Mouse (Mus musculus) monocyte, adult 2 months (primary cell): Measurements from ENCODE around the gene Bcl2l1.

Source experiments
- DNase-seq, 2 experiments: peaks; one replicate each; pipeline ENCODE4 v3.0.0; 2022; ENCODE audit warnings: low spot score in 2 of 2, low read depth in 1 of 2

Bcl2l1 gene

DNA sequence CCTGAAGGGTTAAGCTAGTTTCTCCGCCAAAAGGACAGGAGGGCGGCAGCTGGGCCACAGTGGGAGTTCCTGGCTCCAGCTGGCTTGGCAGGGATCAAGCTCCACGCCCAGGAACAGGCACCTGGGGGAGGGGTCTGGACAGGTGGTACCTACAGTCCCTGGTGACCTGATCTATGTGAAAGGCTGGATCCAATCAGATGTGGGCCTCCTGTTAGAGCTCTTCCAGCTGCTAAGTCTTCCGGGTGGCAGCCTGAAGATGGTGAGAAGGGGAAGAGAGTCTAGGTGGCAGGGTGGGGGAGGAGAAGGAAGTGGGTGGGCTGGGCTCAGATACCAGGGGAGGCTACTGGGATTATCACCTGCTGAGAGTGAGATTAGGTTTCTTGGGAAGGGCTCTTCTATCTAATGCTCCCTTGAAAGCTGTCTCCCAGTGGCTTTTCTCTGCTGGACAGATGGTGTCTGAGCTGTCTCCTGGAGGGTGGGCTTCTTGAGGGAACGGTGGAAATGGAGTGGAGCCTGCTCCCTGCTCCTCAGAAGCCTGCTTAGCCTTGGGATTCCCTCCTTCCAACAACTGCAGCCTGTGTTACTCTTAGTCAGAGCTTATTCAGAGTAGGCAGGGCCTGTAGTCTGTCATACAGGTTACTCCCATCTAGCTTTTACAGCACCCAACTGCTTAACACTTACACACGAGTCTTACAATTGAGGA is 27.0 kb downstream of the Bcl2l1 start:
- no peak for DNase-seq

DNA sequence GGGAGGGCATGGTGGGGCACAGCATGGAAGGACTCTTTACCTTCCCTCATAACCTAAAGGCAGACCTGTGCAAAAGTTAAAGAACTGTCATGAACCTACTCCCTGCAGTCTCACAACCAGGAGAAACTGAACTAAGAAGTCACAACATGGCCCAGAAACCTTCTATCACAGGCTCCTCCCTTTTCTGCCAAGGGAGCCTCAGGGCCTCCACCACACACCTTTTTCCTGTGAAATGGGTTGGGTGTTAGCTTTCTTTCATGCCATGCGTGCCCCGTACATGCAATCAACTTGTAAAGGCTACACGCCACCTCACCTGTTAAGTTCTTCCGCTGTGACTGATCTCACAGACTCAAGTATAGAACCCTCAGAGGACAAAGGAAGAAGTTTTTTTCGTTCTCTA is 28.4 kb downstream of the Bcl2l1 start:
- no peak for DNase-seq

GRCm38 (mm10) chr2:152802303-152802702 is 29.2 kb downstream of the Bcl2l1 start:
- no peak for DNase-seq

GRCm38 (mm10) chr2:152800762-152801113 is 30.8 kb downstream of the Bcl2l1 start:
- DNase-seq, result no peak

DNA sequence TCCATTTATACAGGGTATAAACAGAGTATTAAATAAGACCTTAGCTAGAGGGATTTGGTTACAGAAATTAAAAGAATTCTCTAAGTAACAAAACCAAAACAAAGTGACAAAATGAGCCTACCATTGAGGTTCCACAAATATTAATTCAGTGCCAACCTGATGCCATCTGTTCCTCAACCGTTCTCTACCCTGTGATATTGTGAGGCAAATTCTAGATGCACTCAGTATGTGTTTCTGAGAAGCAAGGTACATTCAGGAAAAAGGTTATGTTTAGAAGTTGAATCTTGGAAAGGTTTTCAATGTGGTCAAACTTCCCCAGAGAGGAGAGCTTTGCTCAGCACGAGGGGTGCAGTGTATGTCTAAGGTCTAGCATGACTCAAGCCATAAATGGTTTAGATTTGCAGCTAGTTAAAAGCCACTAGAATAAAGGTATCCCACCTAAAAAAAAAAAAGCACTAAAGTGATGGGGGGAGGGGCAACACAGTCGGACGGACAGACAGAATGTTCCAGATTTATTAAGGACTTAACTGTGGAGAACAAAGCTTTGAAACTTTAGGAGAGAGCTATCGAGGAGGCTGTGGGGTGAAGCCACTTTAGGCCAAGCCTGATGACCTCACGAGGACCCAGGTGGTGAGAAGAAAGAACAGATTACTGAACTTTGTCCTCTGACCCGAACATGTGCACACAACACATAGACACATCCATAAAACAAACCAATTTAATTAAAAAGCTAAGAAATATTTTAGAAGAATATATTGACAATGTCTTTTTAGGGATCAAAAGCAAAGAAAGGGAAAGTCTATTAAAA is 31.4 kb downstream of the Bcl2l1 start:
- no peak for DNase-seq

GRCm38 (mm10) chr2:152797589-152797988 is 33.9 kb downstream of the Bcl2l1 start:
- DNase-seq, result no peak

- DNase-seq, result no peak
These were observed 37.2 kb downstream of the Bcl2l1 start for GRCm38 (mm10) chr2:152794281-152794827.

DNA sequence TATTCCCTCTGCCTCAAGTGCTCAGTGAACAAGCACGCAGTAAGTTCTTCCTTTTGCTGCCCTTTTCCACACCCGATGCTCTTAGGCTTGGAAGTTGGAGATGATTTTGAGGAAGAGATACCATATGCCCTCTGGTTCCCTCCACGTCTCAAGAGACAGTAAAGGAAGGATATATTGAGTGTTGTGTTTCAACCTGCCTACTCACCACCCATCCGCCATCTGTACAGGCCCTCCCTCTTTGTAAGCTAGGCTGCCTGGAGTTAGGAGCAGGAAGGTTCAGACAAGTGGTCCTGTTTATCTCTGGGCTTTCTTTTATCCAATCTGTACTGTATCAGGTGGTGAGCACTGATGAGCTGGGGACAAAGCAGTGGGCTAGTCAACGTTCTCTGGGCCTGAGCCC is 38.1 kb downstream of the Bcl2l1 start:
- no peak for DNase-seq

DNA sequence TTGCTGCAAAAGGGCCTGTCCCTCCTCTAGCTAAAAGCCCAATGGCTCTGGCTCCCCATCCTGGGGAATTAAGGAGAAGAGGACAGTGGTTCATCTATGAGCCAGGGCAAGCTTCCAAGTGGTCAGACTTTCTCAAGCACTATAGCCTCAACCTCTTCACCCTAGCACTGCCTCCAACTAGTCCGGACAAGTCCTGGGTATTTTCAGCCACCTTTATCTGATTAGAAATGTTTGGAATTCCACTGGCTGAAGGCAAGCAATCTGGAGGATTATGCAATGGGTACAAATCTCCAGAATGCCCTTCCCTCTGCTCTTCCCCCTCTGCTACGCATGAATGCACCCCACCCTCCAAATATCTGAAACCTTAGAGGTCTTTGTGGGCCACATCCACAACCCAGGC is 39.1 kb downstream of the Bcl2l1 start:
- no peak for DNase-seq

- DNase-seq, result no peak
These were observed 41.9 kb downstream of the Bcl2l1 start for GRCm38 (mm10) chr2:152789591-152789999.

- DNase-seq, result no peak
These were observed 42.6 kb downstream of the Bcl2l1 start for GRCm38 (mm10) chr2:152788892-152789421.

GRCm38 (mm10) chr2:152787543-152787942 is 44.0 kb downstream of the Bcl2l1 start:
- no peak for DNase-seq

GRCm38 (mm10) chr2:152787136-152787535 is 44.4 kb downstream of the Bcl2l1 start:
- DNase-seq, result no peak

DNA sequence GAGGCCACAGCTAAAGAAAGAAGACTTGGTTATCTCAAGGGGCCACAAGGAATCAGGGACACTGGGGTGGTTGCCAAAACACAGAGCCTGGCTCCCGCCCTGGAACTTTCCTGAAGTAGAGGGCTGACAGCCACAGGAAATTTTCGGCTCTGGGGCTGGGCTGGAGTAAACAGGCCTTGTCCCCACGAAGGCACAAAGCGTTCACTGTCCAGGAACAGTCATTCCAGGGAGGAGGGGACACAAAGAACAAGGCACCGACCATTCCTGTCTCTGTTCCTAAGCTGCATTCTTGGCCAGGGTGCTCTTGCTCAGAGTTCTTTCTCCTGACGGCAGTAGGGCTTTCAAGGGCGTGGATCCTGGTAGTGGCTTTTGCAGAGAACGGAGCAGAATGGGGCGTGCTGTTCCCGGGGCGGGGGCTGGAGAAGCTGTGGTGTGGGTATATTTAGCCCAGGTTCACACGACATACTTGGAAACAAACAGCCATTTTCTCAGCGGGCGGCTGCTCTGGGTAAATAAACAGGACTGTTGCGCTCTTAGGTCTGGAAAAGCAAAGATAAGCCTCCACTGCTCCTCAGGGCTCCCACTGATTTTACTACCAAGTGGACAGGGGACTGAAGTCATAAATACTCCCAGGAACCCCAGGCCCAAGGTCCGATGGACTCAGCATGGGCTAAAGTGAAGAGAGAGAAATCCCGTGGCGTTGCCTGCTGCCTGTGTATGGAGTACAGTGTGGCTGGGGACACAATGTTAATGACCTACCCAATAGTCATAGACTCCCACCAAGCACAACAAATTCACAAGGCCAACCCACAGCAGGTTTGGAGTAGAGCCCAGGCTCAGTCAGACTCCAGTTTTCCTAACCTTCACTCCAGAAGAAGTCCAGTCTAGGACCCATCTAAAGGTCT is 45.8 kb downstream of the Bcl2l1 start:
- DNase-seq, result no peak

GRCm38 (mm10) chr2:152784640-152785039 is 46.9 kb downstream of the Bcl2l1 start:
- no peak for DNase-seq

GRCm38 (mm10) chr2:152783241-152783640 is 48.3 kb downstream of the Bcl2l1 start:
- no peak for DNase-seq

DNA sequence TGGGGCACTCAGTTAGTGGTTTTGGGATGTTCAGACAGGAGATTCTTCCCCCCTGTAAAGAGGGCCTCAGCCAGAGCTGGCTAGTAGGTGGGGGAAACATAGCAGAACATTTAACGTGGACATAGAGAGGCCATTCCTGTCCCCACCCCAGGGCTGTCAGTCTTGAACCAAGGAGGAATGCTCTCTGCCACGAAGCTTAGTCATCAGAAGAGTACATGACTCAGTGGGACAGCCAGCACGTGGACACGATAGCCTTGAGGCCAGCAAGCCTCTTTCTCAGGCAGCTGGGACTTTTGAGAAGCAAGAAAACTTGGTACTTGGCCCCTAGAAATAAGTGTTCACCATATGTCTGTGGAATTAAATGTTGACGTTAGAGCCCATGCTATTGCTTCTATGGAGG is 48.9 kb downstream of the Bcl2l1 start:
- no peak for DNase-seq

DNA sequence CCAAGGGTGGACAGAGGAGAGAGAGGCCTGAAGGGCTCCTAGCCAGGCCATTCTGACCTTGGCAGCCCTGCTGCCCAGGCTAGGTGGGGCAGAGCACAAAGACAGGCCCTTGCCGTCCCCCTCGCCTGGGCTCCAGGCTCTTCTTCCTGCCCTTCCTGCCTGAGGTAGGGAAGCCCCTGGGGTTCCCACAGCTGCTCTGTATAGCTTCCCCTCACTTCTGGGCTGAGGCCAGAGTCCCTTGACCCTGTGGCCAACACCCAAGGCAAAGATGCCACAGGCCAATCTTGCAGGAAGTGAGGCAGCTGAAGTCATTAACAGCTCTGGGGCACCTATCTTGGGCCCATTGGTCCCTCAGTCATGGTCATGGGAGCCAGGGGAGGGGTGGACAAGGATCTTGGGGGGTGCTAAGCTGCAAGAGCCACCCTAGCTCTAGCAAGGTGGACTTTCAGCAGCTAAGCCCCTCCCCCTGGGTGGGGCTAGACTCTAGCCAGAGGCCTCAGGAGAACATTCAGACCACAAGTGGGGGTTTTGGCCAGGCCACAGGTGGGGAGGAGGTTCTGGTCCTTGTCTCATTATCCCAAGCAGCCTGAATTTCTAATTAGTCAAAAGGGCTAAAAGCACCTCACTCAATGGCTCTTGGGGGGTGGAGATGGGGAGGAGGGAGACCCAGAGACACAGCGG is 50.4 kb downstream of the Bcl2l1 start:
- no peak for DNase-seq

DNA sequence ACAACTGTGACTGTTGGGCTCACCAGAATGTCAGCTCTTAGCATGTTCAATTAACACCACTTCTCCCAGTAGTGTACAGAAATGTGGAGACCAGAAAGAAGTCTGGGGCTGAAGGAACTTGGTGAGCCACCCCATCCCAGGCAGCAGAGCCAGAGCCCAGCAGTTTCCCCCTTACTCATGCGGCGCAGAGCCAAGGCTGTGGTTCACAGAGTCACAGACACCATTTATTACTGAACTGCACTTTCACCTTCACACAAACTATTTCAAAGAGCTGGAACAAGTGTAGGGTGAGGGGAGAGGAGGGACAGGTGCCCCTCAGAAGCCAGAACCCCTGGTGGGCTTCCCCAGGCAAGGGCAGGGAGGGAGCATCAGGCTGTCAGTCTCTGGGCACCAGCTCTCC is 51.1 kb downstream of the Bcl2l1 start:
- DNase-seq, result no peak

GRCm38 (mm10) chr2:152777081-152777480 is 54.4 kb downstream of the Bcl2l1 start:
- no peak for DNase-seq

DNA sequence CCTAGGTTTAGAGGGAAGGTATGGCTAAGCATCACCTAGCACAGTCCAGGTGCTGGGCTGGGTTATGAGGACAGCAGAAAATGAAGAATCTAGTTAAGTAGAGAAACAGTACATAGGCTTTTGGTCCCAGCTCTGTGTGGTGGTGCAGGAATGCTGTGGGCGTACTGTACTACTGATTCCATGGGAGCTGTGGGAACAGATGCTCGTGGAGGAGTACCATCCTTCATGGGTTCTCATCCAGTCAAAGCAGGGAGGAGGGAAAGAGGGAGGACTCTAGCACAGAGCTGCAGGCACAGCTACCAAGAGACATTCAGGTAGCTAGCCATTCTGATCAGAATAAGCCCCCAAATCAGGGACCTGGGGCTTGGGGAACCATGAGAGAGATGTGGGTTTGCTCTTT is 55.1 kb downstream of the Bcl2l1 start:
- no peak for DNase-seq
